Mouse (Mus musculus): ENCODE measurements at regions not wholly inside any gene's neighbourhood (a gene's known extent, or its start where the extent isn't known, plus 50 kb on each side); places are given as distances from the start of the nearest gene placed in this dataset.

- H3K9me3 ChIP-seq: no peaks in the 10 kb centered on the region
- no peak overlapping the region for H3K27ac ChIP-seq (replicated peaks)
- H3K4me1 ChIP-seq (replicated peaks): no peaks in the 10 kb centered on the region
- no peaks in the 10 kb centered on the region for H3K27me3 ChIP-seq
- H3K36me3 ChIP-seq: no peaks in the 10 kb centered on the region
- H3K9ac ChIP-seq: no peak overlapping the region
- no peak overlapping the region for H3K4me2 ChIP-seq
- ATAC-seq (ENCODE audit: low read depth): no peak
- WGBS: 62% methylated on average over 2 of the region's 2 CpGs
- H3K4me3 ChIP-seq: no peak overlapping the region
Observed at GRCm38 (mm10) chr15:67954216-67954615, 1453.5 kb upstream of the Lrrc6 start.

- no peak overlapping the region for H3K4me2 ChIP-seq
- no peak for ATAC-seq (ENCODE audit: low read depth)
- H3K36me3 ChIP-seq: no peaks in the 10 kb centered on the region
- no peaks in the 10 kb centered on the region for H3K4me1 ChIP-seq (replicated peaks)
- no peak overlapping the region for H3K4me3 ChIP-seq
- H3K27me3 ChIP-seq: no peaks in the 10 kb centered on the region
- WGBS: 81% methylated on average over 6 of the region's 6 CpGs
- no peak overlapping the region for H3K27ac ChIP-seq (replicated peaks)
- H3K9me3 ChIP-seq: no peaks in the 10 kb centered on the region
- no peak overlapping the region for H3K9ac ChIP-seq
Observed at GRCm38 (mm10) chr15:67950281-67951040, 1449.8 kb upstream of the Lrrc6 start.

GRCm38 (mm10) chr15:67944330-67945082 is 1443.8 kb upstream of the Lrrc6 start:
- no peak overlapping the region for H3K4me2 ChIP-seq
- H3K36me3 ChIP-seq: no peaks in the 10 kb centered on the region
- no peaks in the 10 kb centered on the region for H3K27me3 ChIP-seq
- H3K9ac ChIP-seq: no peak overlapping the region
- no peak overlapping the region for H3K4me3 ChIP-seq
- WGBS: 85% methylated on average over 3 of the region's 3 CpGs
- no peaks in the 10 kb centered on the region for H3K9me3 ChIP-seq
- no peak for ATAC-seq (ENCODE audit: low read depth)
- no peak overlapping the region for H3K27ac ChIP-seq (replicated peaks)
- no peaks in the 10 kb centered on the region for H3K4me1 ChIP-seq (replicated peaks)

- H3K4me2 ChIP-seq: no peak overlapping the region
- no peak overlapping the region for H3K27ac ChIP-seq (replicated peaks)
- H3K27me3 ChIP-seq: no peaks in the 10 kb centered on the region
- H3K9me3 ChIP-seq: no peaks in the 10 kb centered on the region
- no peaks in the 10 kb centered on the region for H3K4me1 ChIP-seq (replicated peaks)
- H3K9ac ChIP-seq: no peak overlapping the region
- H3K4me3 ChIP-seq: no peak overlapping the region
- no peak for ATAC-seq (ENCODE audit: low read depth)
- H3K36me3 ChIP-seq: no peaks in the 10 kb centered on the region
Observed at GRCm38 (mm10) chr15:67943046-67943445, 1442.3 kb upstream of the Lrrc6 start.

- H3K27me3 ChIP-seq: no peaks in the 10 kb centered on the region
- WGBS: 91% methylated on average over 1 of the region's 1 CpGs
Observed at GRCm38 (mm10) chr15:67940510-67940909, 1439.8 kb upstream of the Lrrc6 start.

GRCm38 (mm10) chr15:67924885-67925284 is 1424.2 kb upstream of the Lrrc6 start:
- Histone ChIP-seq H3K9me3 (no peaks in the 10 kb centered on the region), H3K4me1 (replicated peaks) (no peaks in the 10 kb centered on the region), H3K9ac (no peak overlapping the region), H3K36me3 (no peaks in the 10 kb centered on the region), H3K27me3 (no peaks in the 10 kb centered on the region), H3K27ac (replicated peaks) (no peak overlapping the region), H3K4me3 (no peak overlapping the region), H3K4me2 (no peak overlapping the region)
- WGBS: 68% methylated on average over 2 of the region's 2 CpGs
- ATAC-seq (ENCODE audit: low read depth): no peak

More at GRCm38 (mm10) chr15:67940510-67940909, 1439.8 kb upstream of the Lrrc6 start:
- no peak for ATAC-seq (ENCODE audit: low read depth)
- Histone ChIP-seq H3K27ac (replicated peaks) (no peak overlapping the region), H3K4me1 (replicated peaks) (no peaks in the 10 kb centered on the region), H3K36me3 (no peaks in the 10 kb centered on the region), H3K9me3 (no peaks in the 10 kb centered on the region), H3K9ac (no peak overlapping the region), H3K4me3 (no peak overlapping the region), H3K4me2 (no peak overlapping the region)

- no peak overlapping the region for H3K27ac ChIP-seq (replicated peaks)
- H3K4me2 ChIP-seq: no peak overlapping the region
- no peaks in the 10 kb centered on the region for H3K36me3 ChIP-seq
- H3K9me3 ChIP-seq: 0 out of 2 replicates have a peak, but pooled peaks cover 4% of the 10 kb centered on the region
- H3K27me3 ChIP-seq: no peaks in the 10 kb centered on the region
- no peaks in the 10 kb centered on the region for H3K4me1 ChIP-seq (replicated peaks)
- WGBS: 88% methylated on average over 2 of the region's 2 CpGs
- ATAC-seq (ENCODE audit: low read depth): no peak
- H3K4me3 ChIP-seq: no peak overlapping the region
- no peak overlapping the region for H3K9ac ChIP-seq
Observed at GRCm38 (mm10) chr15:67907034-67907433, 1406.3 kb upstream of the Lrrc6 start.

- Histone ChIP-seq H3K4me2 (no peak overlapping the region), H3K9ac (no peak overlapping the region), H3K27ac (replicated peaks) (no peak overlapping the region), H3K9me3 (0 out of 2 replicates have a peak, but pooled peaks cover 4% of the 10 kb centered on the region), H3K4me3 (no peak overlapping the region), H3K27me3 (no peaks in the 10 kb centered on the region), H3K36me3 (no peaks in the 10 kb centered on the region), H3K4me1 (replicated peaks) (no peaks in the 10 kb centered on the region)
- 65% methylated on average over 1 of the region's 1 CpGs for WGBS
- ATAC-seq (ENCODE audit: low read depth): no peak
Observed at GRCm38 (mm10) chr15:67905279-67905678, 1404.6 kb upstream of the Lrrc6 start.

GRCm38 (mm10) chr15:67904646-67905045 is 1403.9 kb upstream of the Lrrc6 start:
- no peaks in the 10 kb centered on the region for H3K4me1 ChIP-seq (replicated peaks)
- H3K4me2 ChIP-seq: no peak overlapping the region
- no peak overlapping the region for H3K9ac ChIP-seq
- H3K4me3 ChIP-seq: no peak overlapping the region
- no peak overlapping the region for H3K27ac ChIP-seq (replicated peaks)
- H3K27me3 ChIP-seq: no peaks in the 10 kb centered on the region
- no peaks in the 10 kb centered on the region for H3K36me3 ChIP-seq
- H3K9me3 ChIP-seq: 0 out of 2 replicates have a peak, but pooled peaks cover 4% of the 10 kb centered on the region
- ATAC-seq (ENCODE audit: low read depth): no peak

GRCm38 (mm10) chr15:67902982-67903381 is 1402.3 kb upstream of the Lrrc6 start:
- WGBS: 98% methylated on average over 2 of the region's 2 CpGs
- H3K4me3 ChIP-seq: no peak overlapping the region
- H3K36me3 ChIP-seq: no peaks in the 10 kb centered on the region
- H3K9ac ChIP-seq: no peak overlapping the region
- H3K4me1 ChIP-seq (replicated peaks): no peaks in the 10 kb centered on the region; the same call in 1 of the 2 replicates
- no peaks in the 10 kb centered on the region for H3K9me3 ChIP-seq
- H3K27me3 ChIP-seq: no peaks in the 10 kb centered on the region
- no peak overlapping the region for H3K27ac ChIP-seq (replicated peaks)
- H3K4me2 ChIP-seq: no peak overlapping the region
- no peak for ATAC-seq (ENCODE audit: low read depth)

GRCm38 (mm10) chr15:67901191-67901601 is 1400.5 kb upstream of the Lrrc6 start:
- Histone ChIP-seq H3K4me2 (no peak overlapping the region), H3K4me1 (replicated peaks) (no peaks in the 10 kb centered on the region; the same call in 1 of the 2 replicates), H3K27ac (replicated peaks) (no peak overlapping the region), H3K36me3 (no peaks in the 10 kb centered on the region), H3K9me3 (no peaks in the 10 kb centered on the region), H3K27me3 (no peaks in the 10 kb centered on the region), H3K4me3 (no peak overlapping the region), H3K9ac (no peak overlapping the region)
- no peak for ATAC-seq (ENCODE audit: low read depth)
- 64% methylated on average over 7 of the region's 7 CpGs for WGBS

GRCm38 (mm10) chr15:67899772-67900171 is 1399.1 kb upstream of the Lrrc6 start:
- no peak overlapping the region for H3K9ac ChIP-seq
- no peaks in the 10 kb centered on the region for H3K9me3 ChIP-seq
- H3K4me2 ChIP-seq: no peak overlapping the region
- H3K27me3 ChIP-seq: no peaks in the 10 kb centered on the region
- H3K27ac ChIP-seq (replicated peaks): no peak overlapping the region
- no peaks in the 10 kb centered on the region for H3K36me3 ChIP-seq
- no peaks in the 10 kb centered on the region; the same call in 1 of the 2 replicates for H3K4me1 ChIP-seq (replicated peaks)
- no peak for ATAC-seq (ENCODE audit: low read depth)
- H3K4me3 ChIP-seq: no peak overlapping the region
- WGBS: 79% methylated on average over 6 of the region's 6 CpGs

All from neural tube, embryonic 13.5 days (tissue).